Mouse (Mus musculus) left cerebral cortex, adult 2 months (tissue): ENCODE results near the gene Thada. TPM values are rescaled to one million over a fixed set of nuclear protein-coding genes. Genes with fewer than 3 reads are reported as not detected.
"Not testable (repeated sequence)": the region's sequence is repeated elsewhere in the genome, so short reads cannot be mapped to it uniquely, and the experiment has no call there.

ENCODE experiments used
- DNase-seq, 2 experiments: peaks; one replicate each; pipeline ENCODE4 v3.0.0; 2021 to 2022; ENCODE audit warnings: low spot score in 2 of 2, mixed read lengths in 1 of 2; ENCODE audit errors: extremely low spot score in 1 of 2
- H3K27ac ChIP-seq: fragments of 200-600 bp; 2 replicates; pipeline ENCODE4 v1.8.1; 2022
- H3K4me3 ChIP-seq: fragments of 200-600 bp; 2 replicates; pipeline ENCODE4 v1.8.1; 2022
- CTCF ChIP-seq: fragments of 200-600 bp; IDR thresholded peaks from 2 replicates; pipeline ENCODE4 v1.8.1; 2022; ENCODE audit warnings: antibody characterized with exemption, mild to moderate bottlenecking, moderate library complexity
- intact Hi-C: fragments of 180-260 bp; cut with DNase I; formaldehyde crosslinking; loops from one replicate; pipeline ENCODE4 v1.15.1; 2025
- total RNA-seq, 2 experiments: library from RNA; stranded (reverse); gene quantifications; 2 replicates each; pipeline ENCODE4 v1.2.3; 2021

Thada gene
- total RNA-seq, 2 experiments from 2014 or later, result 13.8 to 15.9 TPM

DNA sequence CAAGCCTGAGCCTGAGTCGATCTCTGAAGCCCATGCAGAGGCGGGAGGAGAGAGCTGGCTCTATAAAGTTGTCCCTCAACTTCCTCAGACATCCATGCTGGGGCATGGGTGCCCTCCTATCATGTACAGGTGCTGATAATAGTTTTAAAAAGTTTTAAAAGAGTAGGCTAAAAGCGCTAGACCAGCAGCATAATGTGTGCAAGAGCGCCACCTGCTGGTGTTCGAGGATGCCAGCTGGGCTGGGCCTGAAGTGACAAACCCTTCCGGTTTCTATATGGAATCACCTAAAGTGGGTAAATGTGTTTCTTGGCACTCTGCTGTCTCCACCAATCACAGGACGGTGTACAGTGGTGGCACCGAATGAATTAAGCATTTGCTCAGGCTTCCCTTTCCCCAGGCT lies 275.1 kb downstream of the Thada start:
- TF ChIP-seq CTCF, result peak; percentile 95
- intact Hi-C loops, result loop anchor here (1.0 to 5.0 kb wide), 6 partner anchors 77 to 318 kb away; no protein-coding TSS in a partner anchor
- peak; percentile 75 to 85 for DNase-seq
- no peak overlapping the region for H3K4me3 ChIP-seq
- no peak overlapping the region for H3K27ac ChIP-seq

DNA sequence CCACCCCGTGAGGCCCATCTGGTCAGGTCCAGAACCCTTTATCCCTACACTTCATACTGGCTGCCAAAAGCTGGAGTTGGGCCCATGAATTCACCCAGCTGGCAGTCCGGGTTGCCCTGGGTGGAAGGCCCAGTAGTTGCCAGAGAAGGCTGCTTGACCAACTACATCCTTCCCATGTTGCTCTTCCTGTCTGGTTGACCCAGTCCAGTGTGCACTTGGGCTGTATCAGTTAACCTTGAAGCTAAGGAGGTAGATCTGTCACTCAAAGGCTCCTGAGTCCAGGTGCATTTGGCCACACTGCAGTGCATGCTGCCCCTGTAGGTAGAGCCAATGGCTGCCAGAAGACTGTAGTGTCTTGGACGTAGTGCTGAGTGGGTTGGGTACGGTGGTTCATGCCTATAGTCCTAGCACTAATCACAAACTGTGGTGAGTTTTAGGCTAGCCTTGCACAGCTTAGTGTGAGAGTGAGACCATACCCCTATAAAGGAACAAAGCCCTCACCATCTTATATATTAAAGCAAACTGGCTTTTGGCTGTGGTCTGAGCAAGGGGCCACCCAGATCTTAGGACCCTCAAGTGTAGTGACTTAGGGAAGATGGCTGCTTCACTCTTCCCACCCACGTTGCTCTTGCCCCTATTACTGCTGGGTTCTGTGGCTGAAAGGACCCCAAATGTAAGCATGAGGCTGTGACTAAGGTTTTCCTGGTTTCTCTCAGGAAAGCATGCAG lies 276.7 kb downstream of the Thada start:
- Histone ChIP-seq H3K4me3 (no peak overlapping the region), H3K27ac (peak overlapping the region; percentile 90)
- no peak for DNase-seq
- intact Hi-C loops, result no loop called here
- TF ChIP-seq CTCF, result no peak

DNA sequence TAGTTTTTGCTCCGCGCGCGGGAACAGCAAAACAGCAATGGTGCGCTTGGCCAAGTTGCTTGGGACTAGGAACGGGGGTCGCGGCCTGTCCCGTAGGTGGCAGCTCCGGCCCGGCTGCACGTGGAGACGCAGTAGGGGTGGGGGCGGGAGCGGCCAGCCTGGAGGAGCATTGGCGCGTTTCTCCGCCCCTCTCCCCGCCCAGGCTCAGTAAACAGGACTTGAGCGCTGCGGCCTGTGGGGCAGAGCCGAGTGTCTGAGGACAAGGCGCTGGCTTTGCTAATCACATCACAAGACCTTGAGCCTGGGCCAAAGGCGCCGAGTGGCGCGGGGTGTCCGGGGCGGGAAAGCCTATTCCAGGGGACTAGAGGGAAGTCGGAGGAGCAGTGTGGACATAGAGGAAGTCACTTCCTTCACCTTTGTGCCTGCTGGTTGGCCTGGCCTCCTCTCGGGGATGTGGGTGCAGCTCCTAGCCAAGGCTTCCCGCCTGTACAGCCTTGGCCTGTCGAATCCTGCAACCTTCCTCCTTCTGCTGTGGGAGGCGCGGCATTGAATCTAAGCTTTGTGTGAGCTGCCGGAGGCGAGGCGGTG lies 277.5 kb downstream of the Thada start:
- peak overlapping the region; percentile 90 for H3K27ac ChIP-seq
- no peak for TF ChIP-seq CTCF
- H3K4me3 ChIP-seq, result peak overlapping the region; percentile 48
- DNase-seq, result peak; percentile 68 to 83
- intact Hi-C loops, result no loop called here

DNA sequence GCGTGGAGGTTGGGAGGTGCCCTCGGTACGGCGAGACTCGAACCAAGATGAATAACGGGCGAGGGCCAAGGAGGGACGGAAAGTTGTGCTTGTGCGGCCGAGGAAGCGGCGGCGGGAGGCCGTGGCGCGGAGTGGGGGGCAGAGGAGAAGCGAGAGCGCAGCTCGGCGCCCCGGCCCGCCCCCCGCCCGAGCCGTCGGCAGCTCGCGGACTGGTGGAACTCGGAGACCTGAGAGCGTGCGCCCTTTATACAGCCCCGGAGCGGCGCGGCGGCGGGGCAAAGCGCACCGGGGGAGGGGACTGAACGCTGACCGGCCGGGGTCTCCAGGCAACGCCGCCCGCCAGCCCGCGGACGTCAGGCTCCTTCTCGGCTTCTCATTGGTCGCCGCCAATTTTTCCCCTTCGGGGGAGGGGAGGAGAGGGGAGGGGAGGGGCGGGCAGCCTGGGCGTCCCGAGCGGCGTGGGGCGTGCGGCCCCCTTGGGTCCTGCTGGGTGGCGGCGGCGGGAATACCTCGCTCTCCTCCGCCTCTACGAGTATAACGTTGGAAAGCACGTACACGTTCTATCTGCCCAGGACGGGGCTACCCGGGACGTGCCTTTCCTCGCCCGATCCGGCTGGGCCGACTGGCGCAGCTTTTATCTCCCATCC lies 278.2 kb downstream of the Thada start, which contains the start of gene Zfp36l2:
Gene Zfp36l2, minus strand, starts transcription at position 221 of the 647 bp plus-strand sequence.
- Histone ChIP-seq H3K4me3 (peak within 1 kb of the TSS; percentile 52), H3K27ac (peak within 1 kb of the TSS; percentile 90)
- no peak for TF ChIP-seq CTCF
- DNase-seq, result peak; percentile 75 to 88
- intact Hi-C loops, result no loop called here

DNA sequence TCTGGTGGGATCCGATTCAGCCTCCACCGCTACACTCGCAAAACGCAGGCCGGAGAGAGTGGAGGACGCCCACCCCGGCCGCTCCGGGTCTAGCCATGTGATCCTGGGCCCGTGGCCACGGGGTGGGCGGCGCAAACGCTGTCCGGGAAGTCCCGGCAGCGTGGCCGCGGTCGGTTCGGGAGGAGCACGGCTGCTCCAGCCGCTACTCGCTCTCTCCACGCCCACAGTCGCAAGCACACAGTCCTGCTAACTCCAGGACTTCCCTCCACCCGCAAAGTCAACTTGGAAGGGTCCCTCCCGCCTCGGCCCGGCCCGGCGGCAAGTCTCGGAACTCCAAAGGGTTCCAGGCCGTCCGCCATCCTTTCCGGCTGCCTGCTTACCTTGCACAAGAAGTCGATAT lies 278.7 kb downstream of the Thada start:
- Histone ChIP-seq H3K4me3 (peak overlapping the region; percentile 52), H3K27ac (peak overlapping the region; percentile 90)
- DNase-seq, intact Hi-C loops: not testable (repeated sequence)

DNA sequence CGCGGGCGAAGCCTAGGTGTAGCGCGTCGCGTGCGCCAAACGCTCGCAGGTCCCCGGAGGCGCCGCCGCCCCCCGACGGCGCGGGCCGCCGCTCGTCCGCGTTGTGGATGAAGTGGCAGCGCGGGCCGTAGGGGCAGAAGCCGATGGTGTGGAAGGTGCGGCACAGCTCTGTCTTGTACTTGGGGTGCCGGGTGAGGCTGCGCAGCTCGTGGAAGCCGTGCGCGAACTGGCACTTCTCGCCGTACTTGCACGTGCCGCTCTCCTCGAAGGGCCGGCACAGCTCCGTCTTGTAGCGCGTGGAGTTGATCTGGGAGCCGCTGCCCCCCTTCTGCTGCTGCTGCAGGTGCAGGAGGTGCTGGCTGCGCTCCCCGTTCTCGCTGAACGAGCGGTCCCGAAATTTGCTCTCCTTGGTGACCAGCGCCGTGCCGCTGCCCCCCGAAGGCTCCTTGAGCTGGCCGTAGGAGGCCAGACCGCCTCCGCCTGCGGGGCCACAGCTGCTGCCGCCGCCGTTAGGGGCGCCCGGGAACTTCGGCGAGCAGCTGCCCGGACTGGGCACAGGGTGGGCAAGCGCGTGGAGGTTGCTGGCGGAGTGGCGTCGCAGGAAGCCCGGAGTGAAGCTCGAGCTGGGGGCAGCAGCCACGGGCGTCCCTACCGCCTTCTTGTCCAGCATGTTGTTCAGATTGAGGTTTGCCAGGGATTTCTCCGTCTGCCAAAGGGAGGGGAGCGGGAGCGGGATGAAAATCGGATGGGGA lies 279.4 kb downstream of the Thada start:
- Histone ChIP-seq H3K4me3 (peak overlapping the region; percentile 52), H3K27ac (peak overlapping the region; percentile 90)
- intact Hi-C loops, result no loop called here
- TF ChIP-seq CTCF, result no peak; the same call in 1 of the 2 replicates
- DNase-seq, result peak in 1 of 2 experiments; percentile 29

DNA sequence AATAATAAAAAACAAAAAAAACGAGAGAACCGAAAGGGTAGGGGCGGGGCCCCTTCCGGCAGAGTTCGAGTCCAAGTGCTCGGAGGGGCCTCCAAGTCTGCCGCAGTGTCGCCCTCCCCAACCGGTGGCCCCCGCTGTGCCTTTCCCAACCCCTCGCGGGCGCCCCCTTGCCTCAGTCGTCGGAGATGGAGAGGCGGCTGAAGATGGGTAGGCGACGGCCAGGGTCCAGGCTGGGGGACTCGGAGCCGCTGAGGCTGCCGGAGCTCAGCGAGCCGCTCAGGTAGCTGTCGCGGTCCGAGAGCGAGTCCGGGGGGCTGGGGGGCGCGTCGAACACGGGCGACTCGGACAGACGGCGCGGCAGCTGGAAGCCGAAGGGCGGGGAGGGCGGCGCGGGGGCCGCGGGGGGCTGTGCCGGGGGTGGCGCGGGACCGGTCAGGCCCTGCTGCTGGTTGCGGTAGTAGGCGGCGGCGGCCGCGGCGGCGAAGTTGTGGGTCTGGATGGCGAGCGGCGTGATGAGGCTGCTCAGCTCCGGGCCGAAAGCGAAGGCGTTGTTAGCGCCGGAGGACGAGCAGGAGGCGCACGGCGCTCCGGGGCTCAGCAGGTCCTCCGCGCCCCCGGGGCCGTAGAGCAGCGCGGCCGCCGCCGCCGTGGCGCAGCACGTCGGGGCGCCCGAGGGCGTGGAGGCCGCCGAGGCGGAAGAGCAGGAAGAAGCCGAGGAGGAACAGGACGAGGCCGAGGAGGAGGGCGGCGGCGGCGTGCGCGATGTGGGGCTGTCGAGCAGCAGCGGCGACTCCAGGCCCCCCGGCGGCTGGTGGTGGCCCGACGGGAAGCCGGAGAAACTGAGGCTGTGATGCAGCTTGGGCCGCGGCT lies 280.2 kb downstream of the Thada start:
- TF ChIP-seq CTCF, result peak; percentile 38
- peak overlapping the region; percentile 90 for H3K27ac ChIP-seq
- intact Hi-C loops, result no loop called here
- peak in 1 of 2 experiments; percentile 42 for DNase-seq
- peak overlapping the region; percentile 52 for H3K4me3 ChIP-seq

DNA sequence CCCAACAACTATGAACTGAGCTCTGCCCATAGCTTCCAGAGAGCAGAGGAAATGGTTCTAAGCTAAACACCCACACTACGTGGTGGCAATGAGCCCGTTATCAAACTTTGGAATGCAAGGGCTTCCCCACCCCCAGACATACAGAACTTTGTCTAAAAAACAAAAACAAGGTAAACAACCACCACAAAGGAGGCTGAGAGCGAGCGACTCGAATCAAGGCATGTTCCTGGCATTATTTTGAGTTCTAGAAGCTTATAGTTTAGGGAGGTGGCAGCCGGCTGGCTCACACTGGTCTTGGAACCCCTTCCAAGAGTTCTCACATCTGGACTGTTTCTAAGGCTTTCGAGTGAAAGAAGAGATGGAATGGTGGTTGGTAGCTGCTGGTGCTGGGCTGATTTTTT lies 281.0 kb downstream of the Thada start:
- no peak for DNase-seq
- TF ChIP-seq CTCF, result no peak
- intact Hi-C loops, result no loop called here
- peak overlapping the region; percentile 52 for H3K4me3 ChIP-seq
- peak overlapping the region; percentile 90 for H3K27ac ChIP-seq

DNA sequence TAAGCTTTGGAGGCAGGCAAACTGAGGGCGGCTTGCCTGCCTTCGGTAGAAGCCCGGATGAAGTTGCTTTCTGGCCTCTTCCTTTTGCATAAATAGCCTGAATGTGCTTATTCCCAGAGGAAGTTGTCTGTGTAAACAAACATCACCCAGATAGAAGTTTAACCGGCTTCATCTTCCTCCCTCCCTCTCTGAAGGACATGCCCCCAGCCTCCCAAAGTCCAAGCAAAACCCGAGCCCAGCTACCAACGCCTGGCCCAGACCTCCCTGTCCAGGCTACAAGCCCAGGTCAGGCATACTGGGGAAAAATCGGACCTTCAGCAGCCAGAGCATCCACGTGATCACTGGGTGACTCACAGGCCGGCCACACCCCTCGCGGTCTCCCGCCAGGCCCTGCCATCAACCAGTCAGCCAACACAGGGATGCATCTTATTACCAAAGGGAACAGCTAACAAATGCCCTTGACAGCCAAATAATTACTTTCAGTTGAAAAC lies 282.7 kb downstream of the Thada start:
- intact Hi-C loops, result loop anchor here (2.0 kb wide), 2 partner anchors 35 to 69 kb away; no protein-coding TSS in a partner anchor

More for the DNA sequence above, 282.7 kb downstream of the Thada start:
- Histone ChIP-seq H3K4me3 (peak overlapping the region; percentile 19; the same call in 1 of the 2 replicates), H3K27ac (peak overlapping the region; percentile 62)
- no peak for TF ChIP-seq CTCF
- DNase-seq, result peak; percentile 49 to 66
